Comparison of ENCODE assay signal across 30 mouse cellular contexts in genomic region chr5:148944024-148944423, GRCm38 (mm10). TPM values are rescaled to one million over a fixed set of nuclear protein-coding genes. Genes with fewer than 3 reads are reported as not detected.
DNase-seq lines count a peak whose midpoint lies in the region; ATAC-seq and TF ChIP-seq lines count a peak whose summit lies in the region.
"Had no signal": no experiment of that assay in that cellular context is flagged by ENCODE, and none has a peak within 500 bp of the region (broad histone marks: within the 10 kb centered on the region; RNA-seq: fewer than 3 reads in every experiment).

No protein-coding gene starts in this region.

- no peak for ATAC-seq in kidney, embryonic 15.5 days (replicated peaks; ENCODE audit: low FRiP score)
- peak; percentile 63; the same call in 1 of the 2 replicates for ATAC-seq in intestine, embryonic 14.5 days (replicated peaks; ENCODE audit: low FRiP score, low TSS enrichment, low read depth)
- no peak for ATAC-seq in limb, embryonic 12.5 days (ENCODE audit: insufficient number of reproducible peaks, insufficient read depth, low FRiP score, low TSS enrichment, low read depth)
- ATAC-seq: forebrain, embryonic 14.5 days; hindbrain, postnatal 0 days; Patski had no signal

- TF ChIP-seq CTCF in kidney, adult 2 months (conservative IDR thresholded peaks at IDR 0.05; ENCODE audit: insufficient read depth, insufficient read length, low read depth, low read length), result no peak
- no peak for TF ChIP-seq CTCF in CH12.LX (conservative IDR thresholded peaks at IDR 0.05 in 1 of 2, IDR thresholded peaks at IDR 0.05 in 1 of 2; ENCODE audit: low read depth in 2 of 2, low read length in 2 of 2)
- no peak for TF ChIP-seq CTCF in lung, adult 2 months (IDR thresholded peaks at IDR 0.05; ENCODE audit: insufficient read depth, low read length)

- 15% methylated on average over 8 of the region's 8 CpGs for WGBS in kidney, embryonic 15.5 days
- WGBS in kidney, adult 2 months, result 39% methylated on average over 8 of the region's 8 CpGs
- WGBS in intestine, embryonic 14.5 days, result 31% methylated on average over 8 of the region's 8 CpGs
- WGBS in limb, embryonic 12.5 days, result 23% methylated on average over 8 of the region's 8 CpGs
- WGBS in lung, adult 2 months, result 53% methylated on average over 8 of the region's 8 CpGs

- H3K27ac ChIP-seq in kidney, embryonic 15.5 days, result no peak overlapping the region
- H3K27ac ChIP-seq in kidney, adult 2 months (ENCODE audit: insufficient read depth, low read depth, low read length), result no peak overlapping the region
- peak overlapping the region; percentile 18; the same call in 1 of the 2 replicates for H3K27ac ChIP-seq in CH12.LX (ENCODE audit: insufficient read depth, low read depth)
- no peak overlapping the region for H3K27ac ChIP-seq in intestine, embryonic 14.5 days (ENCODE audit: low read depth)
- no peak overlapping the region for H3K27ac ChIP-seq in limb, embryonic 12.5 days
- H3K27ac ChIP-seq: embryonic facial prominence, embryonic 13.5 days; hindbrain, postnatal 0 days; lung, embryonic 15.5 days had no signal

- in situ Hi-C loops in CH12.LX (cut with MboI; ENCODE audit: low pct_ligation_motif_present, low pct_unique_long_range_greater_than_20kb, low sequenced_read_pairs), result no loop called here

- TF ChIP-seq EP300 in CH12.LX (IDR thresholded peaks at IDR 0.05; ENCODE audit: low read length), result no peak

- H3K4me3 ChIP-seq in kidney, embryonic 15.5 days (replicated peaks), result no peak overlapping the region
- no peak overlapping the region for H3K4me3 ChIP-seq in kidney, adult 2 months (ENCODE audit: insufficient read depth, low read depth, low read length)
- H3K4me3 ChIP-seq in CH12.LX (replicated peaks in 1 of 3; ENCODE audit: low read depth in 2 of 3, low read length in 2 of 3, poor library complexity in 1 of 3), result no peak overlapping the region
- 0 out of 2 replicates have a peak overlapping the region, but pooled peaks have one; percentile 7 for H3K4me3 ChIP-seq in intestine, embryonic 14.5 days (ENCODE audit: low read depth, low read length)
- no peak overlapping the region for H3K4me3 ChIP-seq in limb, embryonic 12.5 days (replicated peaks)
- H3K4me3 ChIP-seq in lung, adult 2 months (replicated peaks; ENCODE audit: extremely low read depth, low read depth, low read length), result no peak overlapping the region
- H3K4me3 ChIP-seq: embryonic facial prominence, embryonic 13.5 days; erythroblast, embryonic 14.5 days; lung, embryonic 15.5 days; megakaryocyte, embryonic 14.5 days; myocyte had no signal

- H3K36me3 ChIP-seq in kidney, embryonic 15.5 days, result no peaks in the 10 kb centered on the region
- H3K36me3 ChIP-seq in kidney, adult 2 months (ENCODE audit: control insufficient read depth, insufficient read depth, low read length), result no peaks in the 10 kb centered on the region
- H3K36me3 ChIP-seq in CH12.LX (replicated peaks in 1 of 2; ENCODE audit: control insufficient read depth in 1 of 2, insufficient read depth in 1 of 2, low read length in 1 of 2), result no peaks in the 10 kb centered on the region
- H3K36me3 ChIP-seq in intestine, embryonic 14.5 days (ENCODE audit: control insufficient read depth, insufficient read depth, low read length), result no peaks in the 10 kb centered on the region
- no peaks in the 10 kb centered on the region for H3K36me3 ChIP-seq in limb, embryonic 12.5 days
- H3K36me3 ChIP-seq: embryonic facial prominence, embryonic 13.5 days; G1E; lung, embryonic 15.5 days had no signal

- no peak for TF ChIP-seq RAD21 in CH12.LX (IDR thresholded peaks at IDR 0.05; ENCODE audit: low read depth, low read length)

- dilution Hi-C loops in CH12.LX (cut with MboI; ENCODE audit: extremely low pct_ligation_motif_present, extremely low pct_unique_long_range_greater_than_20kb, low sequenced_read_pairs), result no loop called here

- peaks cover 20% of the 10 kb centered on the region for H3K4me1 ChIP-seq in kidney, embryonic 15.5 days
- no peaks in the 10 kb centered on the region for H3K4me1 ChIP-seq in kidney, adult 2 months (ENCODE audit: control insufficient read depth, insufficient read depth, low read length)
- peaks cover 20 to 75% of the 10 kb centered on the region in 2 experiments; a peak in 3 of 4 replicates for H3K4me1 ChIP-seq in CH12.LX (ENCODE audit: control insufficient read depth in 1 of 2, insufficient read depth in 2 of 2)
- H3K4me1 ChIP-seq in intestine, embryonic 14.5 days (replicated peaks; ENCODE audit: control insufficient read depth, insufficient read depth, low read length), result no peaks in the 10 kb centered on the region
- peaks cover 29% of the 10 kb centered on the region for H3K4me1 ChIP-seq in limb, embryonic 12.5 days (replicated peaks)
- no peaks in the 10 kb centered on the region for H3K4me1 ChIP-seq in lung, adult 2 months (ENCODE audit: control insufficient read depth, insufficient read depth, low read length)
- H3K4me1 ChIP-seq: lung, embryonic 15.5 days had no signal

- H3K27me3 ChIP-seq in kidney, embryonic 15.5 days, result no peaks in the 10 kb centered on the region
- H3K27me3 ChIP-seq in kidney, adult 2 months (replicated peaks; ENCODE audit: control insufficient read depth, insufficient read depth, low read length), result no peaks in the 10 kb centered on the region
- H3K27me3 ChIP-seq in CH12.LX (replicated peaks), result no peaks in the 10 kb centered on the region
- no peaks in the 10 kb centered on the region for H3K27me3 ChIP-seq in intestine, embryonic 14.5 days (replicated peaks; ENCODE audit: control insufficient read depth, insufficient read depth, low read length)
- H3K27me3 ChIP-seq in limb, embryonic 12.5 days, result no peaks in the 10 kb centered on the region
- H3K27me3 ChIP-seq: embryonic facial prominence, embryonic 13.5 days; lung, embryonic 15.5 days; Patski had no signal

- H3K79me2 ChIP-seq in CH12.LX (replicated peaks; ENCODE audit: control insufficient read depth, extremely low read depth, insufficient read depth, poor library complexity, severe bottlenecking), result no peaks in the 10 kb centered on the region

- H3K9me3 ChIP-seq in kidney, embryonic 15.5 days (replicated peaks), result no peaks in the 10 kb centered on the region
- peaks cover 13% of the 10 kb centered on the region for H3K9me3 ChIP-seq in CH12.LX (replicated peaks; ENCODE audit: low read length)
- H3K9me3 ChIP-seq in intestine, embryonic 14.5 days (ENCODE audit: control insufficient read depth, low read length), result no peaks in the 10 kb centered on the region
- H3K9me3 ChIP-seq in limb, embryonic 12.5 days, result peaks cover 8% of the 10 kb centered on the region; the same call in 1 of the 2 replicates
- H3K9me3 ChIP-seq: lung, embryonic 15.5 days had no signal

- H3K4me2 ChIP-seq in kidney, embryonic 15.5 days, result peak overlapping the region; percentile 5; the same call in 1 of the 2 replicates
- no peak overlapping the region for H3K4me2 ChIP-seq in CH12.LX (ENCODE audit: insufficient read depth, low read depth, poor library complexity, severe bottlenecking)
- no peak overlapping the region; the same call in none of the 2 replicates for H3K4me2 ChIP-seq in intestine, embryonic 14.5 days (ENCODE audit: low read length)
- H3K4me2 ChIP-seq in limb, embryonic 12.5 days, result peak overlapping the region; percentile 1; the same call in 1 of the 2 replicates
- H3K4me2 ChIP-seq: embryonic facial prominence, embryonic 13.5 days; heart, embryonic 11.5 days; liver, embryonic 11.5 days; lung, embryonic 15.5 days had no signal

- TF ChIP-seq POLR2A in kidney, adult 2 months (IDR thresholded peaks at IDR 0.05; ENCODE audit: low read depth, low read length), result no peak
- no peak for TF ChIP-seq POLR2A in CH12.LX (IDR thresholded peaks at IDR 0.05; ENCODE audit: low read depth, low read length)
- TF ChIP-seq POLR2A in lung, adult 2 months (IDR thresholded peaks at IDR 0.05; ENCODE audit: borderline replicate concordance, extremely low read depth, low read depth, low read length), result no peak

- no peak for DNase-seq in kidney, adult 2 months
- DNase-seq in CH12.LX (ENCODE audit: extremely low read depth), result no peak
- no peak for DNase-seq in intestine, embryonic 14.5 days (ENCODE audit: low spot score)
- DNase-seq in lung, adult 2 months, result no peak
- no peak for DNase-seq in gastrocnemius, postnatal 25 days
- no peak for DNase-seq in urinary bladder, postnatal 36 days (ENCODE audit: low spot score in 2 of 2)
- DNase-seq: adrenal gland, adult 2 months; cerebellum, adult 11 months; cerebellum, adult 9-11 months; kidney, adult 8-10 months; kidney, postnatal 14 days; lung, postnatal 36 days; midbrain, embryonic 14.5 days; retina, postnatal 1 day had no signal

- no peak overlapping the region for H3K9ac ChIP-seq in kidney, embryonic 15.5 days
- no peak overlapping the region for H3K9ac ChIP-seq in CH12.LX (ENCODE audit: insufficient read depth, low read depth)
- H3K9ac ChIP-seq in intestine, embryonic 14.5 days (ENCODE audit: low read length), result no peak overlapping the region
- H3K9ac ChIP-seq in limb, embryonic 12.5 days (replicated peaks), result no peak overlapping the region
- H3K9ac ChIP-seq: embryonic facial prominence, embryonic 13.5 days; lung, embryonic 15.5 days had no signal

TF ChIP-seq in CH12.LX, 34 proteins besides CTCF, POLR2A, EP300 and RAD21 (continues in another document):
- TF ChIP-seq HCFC1 (IDR thresholded peaks at IDR 0.05; ENCODE audit: low read depth, low read length) (no peak), SMC3 (IDR thresholded peaks at IDR 0.05; ENCODE audit: low read depth, low read length) (no peak), UBTF (IDR thresholded peaks at IDR 0.05; ENCODE audit: low read depth, low read length) (no peak), POLR2AphosphoS2 (IDR thresholded peaks at IDR 0.05; ENCODE audit: low read depth, low read length) (no peak)

RNA-seq across cellular contexts. Expression of gene Katnal1, which starts 14.9 kb away (rescaled TPM):
- 10.1 and 13.7 TPM in 2 replicates for polyA plus RNA-seq in kidney, embryonic 15.5 days (2015; fragmentation: Nextera tagmentation; extraction: Ambion mirVana)
- 6.6 and 7.5 TPM in 2 replicates for polyA plus RNA-seq in kidney, adult 2 months (2012; rRNA removed)
- 4.6 and 7.0 TPM in 2 replicates for total RNA-seq in CH12.LX (2012; rRNA removed)
- total RNA-seq in CH12.LX (2014; rRNA removed), result 3.2 and 3.6 TPM in 2 replicates
- polyA plus RNA-seq in CH12.LX (2012; ENCODE audit: insufficient read length, low read depth), result 2.2 and 2.8 TPM in 2 replicates
- polyA plus RNA-seq in intestine, embryonic 14.5 days (2014; fragmentation: Nextera tagmentation; extraction: Ambion mirVana), result 10.9 and 15.6 TPM in 2 replicates
- polyA plus RNA-seq in limb, embryonic 12.5 days (2016; fragmentation: Nextera tagmentation; extraction: Ambion mirVana), result 24.7 and 29.1 TPM in 2 replicates
- 5.1 TPM in 2 replicates for polyA plus RNA-seq in lung, adult 2 months (2012; rRNA removed)
- 1 to 10 TPM; 4.3 to 4.5 TPM for total RNA-seq in gastrocnemius, postnatal 25 days (2021)
- polyA plus RNA-seq: G1E had no signal

RNA-seq across cellular contexts. Expression of gene Gm42791, which starts 50.9 kb away (rescaled TPM):
- polyA plus RNA-seq in kidney, embryonic 15.5 days (2015; fragmentation: Nextera tagmentation; extraction: Ambion mirVana), result 3.2 TPM in 1 of 2 replicates, not detected in the other
- polyA plus RNA-seq in kidney, adult 2 months (2012; rRNA removed), result not detected in 2 replicates
- total RNA-seq in CH12.LX (2012; rRNA removed), result not detected in 2 replicates
- total RNA-seq in CH12.LX (2014; rRNA removed), result 0.42 TPM in 1 of 2 replicates, not detected in the other
- polyA plus RNA-seq in CH12.LX (2012; ENCODE audit: insufficient read length, low read depth), result 1.3 and 2.1 TPM in 2 replicates
- polyA plus RNA-seq in intestine, embryonic 14.5 days (2014; fragmentation: Nextera tagmentation; extraction: Ambion mirVana), result 2.2 TPM in 1 of 2 replicates, not detected in the other
- 0.99 and 2.6 TPM in 2 replicates for polyA plus RNA-seq in limb, embryonic 12.5 days (2016; fragmentation: Nextera tagmentation; extraction: Ambion mirVana)
- not detected in 2 replicates for polyA plus RNA-seq in lung, adult 2 months (2012; rRNA removed)
- 1 to 10 TPM; 3.6 to 3.8 TPM for total RNA-seq in gastrocnemius, postnatal 25 days (2021)
- total RNA-seq: common myeloid progenitor, adult 5-6 weeks; G1E; hindbrain, postnatal 0 days had no signal
- polyA plus RNA-seq: adrenal gland, adult 2 months; forebrain, embryonic 14.5 days; G1E; heart, embryonic 11.5 days; liver, embryonic 11.5 days; midbrain, embryonic 14.5 days; Patski; spleen, adult 2 months; stomach, embryonic 14.5 days had no signal

Comparison
In these comparisons a context has a peak if more than half of its experiments do, and no peak if none do; other contexts are left out.
1. H3K4me2 ChIP-seq: peak in kidney, embryonic 15.5 days (single experiment) and limb, embryonic 12.5 days (single experiment); none in CH12.LX (single experiment) and intestine, embryonic 14.5 days (single experiment).